Mouse (Mus musculus): ENCODE measurements around the gene Klf15. TPM values are rescaled to one million over a fixed set of nuclear protein-coding genes. Genes with fewer than 3 reads are reported as not detected.

The Klf15 gene
- 15.0 and 15.1 TPM in 2 replicates for polyA plus RNA-seq (2012; rRNA removed)

GRCm38 (mm10) chr6:90462181-90462706, at the start of gene Klf15:
Gene Klf15, plus strand, starts transcription at chr6:90462576.
- TF ChIP-seq POLR2A (IDR thresholded peaks at IDR 0.05; ENCODE audit: low read depth, low read length): no peak; the same call in 1 of the 2 replicates
- no peak for TF ChIP-seq CTCF (IDR thresholded peaks at IDR 0.05; ENCODE audit: extremely low read depth, insufficient read length, insufficient replicate concordance, low read depth, low read length)
- peak within 1 kb of the TSS; percentile 79 for H3K4me3 ChIP-seq (ENCODE audit: low read depth, low read length)
- H3K36me3 ChIP-seq (ENCODE audit: control insufficient read depth, insufficient read depth, low read length): no peaks in the 10 kb centered on the region
- H3K27ac ChIP-seq (ENCODE audit: insufficient read depth, low read depth, low read length): peak within 1 kb of the TSS; percentile 68
- WGBS: under 1% methylated on average over 69 of the region's 70 CpGs
- H3K27me3 ChIP-seq (ENCODE audit: control insufficient read depth, insufficient read depth, low read length): peaks cover 9% of the 10 kb centered on the region; the same call in 1 of the 2 replicates
- peaks cover 10% of the 10 kb centered on the region for H3K4me1 ChIP-seq (ENCODE audit: control insufficient read depth, insufficient read depth, insufficient read length, low read length)

GRCm38 (mm10) chr6:90422565-90422964, 39.8 kb upstream of the Klf15 start:
- Histone ChIP-seq H3K4me1 (ENCODE audit: control insufficient read depth, insufficient read depth, insufficient read length, low read length) (peaks cover 2% of the 10 kb centered on the region), H3K27me3 (ENCODE audit: control insufficient read depth, insufficient read depth, low read length) (no peaks in the 10 kb centered on the region), H3K27ac (ENCODE audit: insufficient read depth, low read depth, low read length) (no peak overlapping the region), H3K36me3 (ENCODE audit: control insufficient read depth, insufficient read depth, low read length) (no peaks in the 10 kb centered on the region), H3K4me3 (ENCODE audit: low read depth, low read length) (no peak overlapping the region)
- TF ChIP-seq POLR2A (IDR thresholded peaks at IDR 0.05; ENCODE audit: low read depth, low read length) (no peak), CTCF (IDR thresholded peaks at IDR 0.05; ENCODE audit: extremely low read depth, insufficient read length, insufficient replicate concordance, low read depth, low read length) (peak; percentile 96)
- 10% methylated on average over 14 of the region's 14 CpGs for WGBS

- Histone ChIP-seq H3K4me1 (ENCODE audit: control insufficient read depth, insufficient read depth, insufficient read length, low read length) (peaks cover 2% of the 10 kb centered on the region), H3K27me3 (ENCODE audit: control insufficient read depth, insufficient read depth, low read length) (0 out of 2 replicates have a peak, but pooled peaks cover 2% of the 10 kb centered on the region), H3K27ac (ENCODE audit: insufficient read depth, low read depth, low read length) (no peak overlapping the region), H3K36me3 (ENCODE audit: control insufficient read depth, insufficient read depth, low read length) (no peaks in the 10 kb centered on the region), H3K4me3 (ENCODE audit: low read depth, low read length) (no peak overlapping the region)
- 71% methylated on average over 3 of the region's 3 CpGs for WGBS
- TF ChIP-seq CTCF (IDR thresholded peaks at IDR 0.05; ENCODE audit: extremely low read depth, insufficient read length, insufficient replicate concordance, low read depth, low read length) (no peak), POLR2A (IDR thresholded peaks at IDR 0.05; ENCODE audit: low read depth, low read length) (no peak)
These were observed 37.0 kb upstream of the Klf15 start for GRCm38 (mm10) chr6:90425361-90425760.

GRCm38 (mm10) chr6:90426003-90426402, 36.4 kb upstream of the Klf15 start:
- TF ChIP-seq POLR2A (IDR thresholded peaks at IDR 0.05; ENCODE audit: low read depth, low read length) (no peak), CTCF (IDR thresholded peaks at IDR 0.05; ENCODE audit: extremely low read depth, insufficient read length, insufficient replicate concordance, low read depth, low read length) (no peak)
- Histone ChIP-seq H3K36me3 (ENCODE audit: control insufficient read depth, insufficient read depth, low read length) (no peaks in the 10 kb centered on the region), H3K27me3 (ENCODE audit: control insufficient read depth, insufficient read depth, low read length) (0 out of 2 replicates have a peak, but pooled peaks cover 2% of the 10 kb centered on the region), H3K4me1 (ENCODE audit: control insufficient read depth, insufficient read depth, insufficient read length, low read length) (peaks cover 2% of the 10 kb centered on the region), H3K27ac (ENCODE audit: insufficient read depth, low read depth, low read length) (no peak overlapping the region), H3K4me3 (ENCODE audit: low read depth, low read length) (no peak overlapping the region)
- WGBS: 83% methylated on average over 4 of the region's 4 CpGs

GRCm38 (mm10) chr6:90428380-90428974, 33.9 kb upstream of the Klf15 start, which contains the start of gene Cfap100:
Gene Cfap100, minus strand, starts transcription at chr6:90428797.
- H3K27me3 ChIP-seq (ENCODE audit: control insufficient read depth, insufficient read depth, low read length): 0 out of 2 replicates have a peak, but pooled peaks cover 2% of the 10 kb centered on the region
- under 1% methylated on average over 31 of the region's 31 CpGs for WGBS
- peak; percentile 53; the same call in 1 of the 2 replicates for TF ChIP-seq CTCF (IDR thresholded peaks at IDR 0.05; ENCODE audit: extremely low read depth, insufficient read length, insufficient replicate concordance, low read depth, low read length)
- no peak; the same call in 1 of the 2 replicates for TF ChIP-seq POLR2A (IDR thresholded peaks at IDR 0.05; ENCODE audit: low read depth, low read length)
- no peak within 1 kb of the TSS for H3K27ac ChIP-seq (ENCODE audit: insufficient read depth, low read depth, low read length)
- no peaks in the 10 kb centered on the region for H3K4me1 ChIP-seq (ENCODE audit: control insufficient read depth, insufficient read depth, insufficient read length, low read length)
- no peaks in the 10 kb centered on the region for H3K36me3 ChIP-seq (ENCODE audit: control insufficient read depth, insufficient read depth, low read length)
- H3K4me3 ChIP-seq (ENCODE audit: low read depth, low read length): peak within 1 kb of the TSS; percentile 53

GRCm38 (mm10) chr6:90429911-90430310, 32.5 kb upstream of the Klf15 start:
- WGBS: 78% methylated on average over 14 of the region's 14 CpGs
- no peak overlapping the region for H3K4me3 ChIP-seq (ENCODE audit: low read depth, low read length)
- peaks cover 2% of the 10 kb centered on the region; the same call in 1 of the 2 replicates for H3K4me1 ChIP-seq (ENCODE audit: control insufficient read depth, insufficient read depth, insufficient read length, low read length)
- no peak overlapping the region for H3K27ac ChIP-seq (ENCODE audit: insufficient read depth, low read depth, low read length)
- 0 out of 2 replicates have a peak, but pooled peaks cover 2% of the 10 kb centered on the region for H3K27me3 ChIP-seq (ENCODE audit: control insufficient read depth, insufficient read depth, low read length)
- no peaks in the 10 kb centered on the region for H3K36me3 ChIP-seq (ENCODE audit: control insufficient read depth, insufficient read depth, low read length)
- TF ChIP-seq POLR2A (IDR thresholded peaks at IDR 0.05; ENCODE audit: low read depth, low read length) (no peak), CTCF (IDR thresholded peaks at IDR 0.05; ENCODE audit: extremely low read depth, insufficient read length, insufficient replicate concordance, low read depth, low read length) (no peak)

- Histone ChIP-seq H3K4me3 (ENCODE audit: low read depth, low read length) (no peak overlapping the region), H3K27me3 (ENCODE audit: control insufficient read depth, insufficient read depth, low read length) (0 out of 2 replicates have a peak, but pooled peaks cover 2% of the 10 kb centered on the region), H3K36me3 (ENCODE audit: control insufficient read depth, insufficient read depth, low read length) (no peaks in the 10 kb centered on the region), H3K4me1 (ENCODE audit: control insufficient read depth, insufficient read depth, insufficient read length, low read length) (peaks cover 2% of the 10 kb centered on the region; the same call in 1 of the 2 replicates), H3K27ac (ENCODE audit: insufficient read depth, low read depth, low read length) (no peak overlapping the region)
- 70% methylated on average over 2 of the region's 2 CpGs for WGBS
- TF ChIP-seq POLR2A (IDR thresholded peaks at IDR 0.05; ENCODE audit: low read depth, low read length): no peak
- no peak for TF ChIP-seq CTCF (IDR thresholded peaks at IDR 0.05; ENCODE audit: extremely low read depth, insufficient read length, insufficient replicate concordance, low read depth, low read length)
These were observed 30.9 kb upstream of the Klf15 start for GRCm38 (mm10) chr6:90431487-90431886.
